Mouse (Mus musculus): Measurements from ENCODE around the gene Exoc6b.

Gene Exoc6b

GRCm38 (mm10) chr6:84726876-84727275 is 342.4 kb downstream of the Exoc6b start:
- DNase-seq (ENCODE audit: low spot score) = no peak

DNA sequence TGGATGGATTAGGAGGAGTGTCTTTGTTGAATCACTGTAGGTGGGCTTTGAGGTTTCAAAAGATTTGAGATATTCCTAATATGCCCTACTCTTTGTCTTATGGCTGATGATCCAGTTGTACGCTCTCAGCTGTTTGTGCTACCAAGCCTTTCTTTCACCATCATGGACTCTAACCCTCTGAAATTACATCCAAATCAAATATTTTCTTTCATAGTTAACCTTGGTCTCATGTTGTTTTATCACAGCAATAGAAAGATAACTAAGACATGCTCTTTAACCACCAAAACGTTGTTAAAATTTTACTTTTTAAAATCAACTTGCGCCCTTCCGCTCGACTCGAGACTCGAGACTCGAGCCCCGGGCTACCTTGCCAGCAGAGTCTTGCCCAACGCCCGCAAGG is 356.1 kb downstream of the Exoc6b start:
- no peak for DNase-seq (ENCODE audit: low spot score)

- DNase-seq (ENCODE audit: low spot score) = no peak
Observed at GRCm38 (mm10) chr6:84710831-84711230, 358.5 kb downstream of the Exoc6b start.

- DNase-seq (ENCODE audit: low spot score) = no peak
Observed at GRCm38 (mm10) chr6:84708631-84709030, 360.7 kb downstream of the Exoc6b start.

DNA sequence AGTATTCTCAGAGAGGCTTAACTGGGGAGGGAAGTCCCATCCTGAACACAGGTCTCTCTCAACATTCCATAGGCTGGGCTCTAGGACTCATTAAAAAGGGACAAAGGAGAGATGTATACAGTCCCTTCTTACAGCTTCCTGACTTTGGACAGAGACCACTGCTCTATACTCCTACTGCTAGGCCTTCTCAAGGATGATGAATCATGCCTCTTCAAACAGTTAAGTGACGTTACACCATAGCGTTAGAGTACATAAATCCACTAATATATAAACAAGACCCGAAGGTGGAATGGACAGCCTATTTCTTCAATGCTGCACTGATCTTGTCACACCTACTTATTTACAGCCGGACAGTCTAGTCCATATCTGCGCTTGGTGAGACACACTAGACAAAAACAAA is 369.7 kb downstream of the Exoc6b start:
- no peak for DNase-seq (ENCODE audit: low spot score)

- no peak for DNase-seq (ENCODE audit: low spot score)
Observed at GRCm38 (mm10) chr6:84698288-84698673, 371.0 kb downstream of the Exoc6b start.

DNA sequence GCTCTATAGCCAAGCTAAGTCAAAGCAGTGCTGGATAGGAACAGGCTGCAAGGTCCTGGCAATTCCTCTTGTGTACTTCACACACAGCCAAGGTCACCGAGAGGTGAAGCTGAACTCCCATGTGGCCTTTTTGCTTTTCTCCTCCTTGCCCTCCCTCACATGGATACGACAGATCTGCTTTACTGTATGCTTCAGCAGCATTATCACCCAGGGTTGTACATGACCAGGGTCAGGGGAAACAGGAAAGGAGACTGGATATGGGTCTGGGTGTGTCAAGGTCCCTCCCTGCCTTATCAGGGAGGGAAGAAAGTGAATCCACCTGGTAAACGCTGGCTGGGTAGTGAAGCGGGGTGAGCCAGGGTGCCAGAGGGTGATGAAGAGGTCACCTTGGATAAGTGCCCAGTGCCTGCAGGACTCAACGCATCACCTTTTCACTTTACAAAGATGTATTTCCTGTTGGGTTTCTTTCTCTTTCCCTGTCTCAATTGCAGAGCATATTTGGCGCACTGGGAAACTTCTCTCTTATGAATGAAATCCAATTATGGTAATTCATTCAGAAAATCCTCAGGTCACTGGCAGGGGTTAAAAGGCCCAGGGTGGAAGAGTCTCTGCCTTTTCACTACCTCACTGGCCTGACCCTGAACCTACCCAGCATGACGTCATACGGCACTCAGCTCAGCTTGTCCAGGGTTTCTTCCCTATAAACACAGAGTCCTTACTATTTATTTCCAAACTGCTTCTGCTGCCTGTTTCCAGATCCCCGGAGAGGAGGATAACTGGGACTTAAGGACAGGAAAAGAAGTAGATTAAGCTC is 371.6 kb downstream of the Exoc6b start:
- DNase-seq (ENCODE audit: low spot score) = peak; percentile 66

DNA sequence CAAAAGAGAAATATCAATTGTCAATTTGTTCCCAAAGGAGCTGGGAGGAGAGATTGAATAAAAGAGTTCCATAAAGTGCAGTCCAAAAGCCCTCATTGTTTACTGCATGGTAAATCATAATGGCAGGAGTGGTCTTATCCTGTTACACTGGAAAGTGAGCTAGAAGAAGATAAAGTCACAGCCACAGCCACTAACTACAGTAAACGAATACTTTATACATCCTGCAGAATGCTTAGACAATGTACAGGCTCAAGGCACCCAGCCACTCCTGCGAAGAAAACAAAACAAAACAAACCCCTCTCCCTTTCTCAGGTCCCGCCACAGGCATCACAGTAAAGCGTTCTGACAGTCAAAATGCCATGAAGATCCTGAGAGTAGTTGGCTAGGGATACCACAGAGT is 375.5 kb downstream of the Exoc6b start:
- DNase-seq (ENCODE audit: low spot score) = peak; percentile 8

DNA sequence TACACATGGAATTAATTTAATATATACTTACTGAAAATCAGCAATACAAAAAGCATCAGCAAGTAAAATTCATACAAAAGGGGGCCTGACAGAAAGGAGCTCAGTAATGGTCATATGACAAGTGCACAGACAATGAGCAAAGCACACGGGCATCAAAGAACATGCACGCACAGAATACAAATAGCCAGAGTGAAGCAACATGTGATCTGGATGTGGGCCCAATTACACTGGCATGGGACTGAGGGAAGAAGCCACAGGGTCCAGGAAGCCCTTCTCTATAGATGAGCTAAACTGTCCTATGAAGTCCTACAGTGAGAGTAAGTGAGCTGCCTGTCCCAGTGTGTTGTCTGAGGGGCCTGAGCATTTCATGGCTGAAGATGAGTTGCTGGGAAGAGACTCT is 376.1 kb downstream of the Exoc6b start:
- no peak for DNase-seq (ENCODE audit: low spot score)

DNA sequence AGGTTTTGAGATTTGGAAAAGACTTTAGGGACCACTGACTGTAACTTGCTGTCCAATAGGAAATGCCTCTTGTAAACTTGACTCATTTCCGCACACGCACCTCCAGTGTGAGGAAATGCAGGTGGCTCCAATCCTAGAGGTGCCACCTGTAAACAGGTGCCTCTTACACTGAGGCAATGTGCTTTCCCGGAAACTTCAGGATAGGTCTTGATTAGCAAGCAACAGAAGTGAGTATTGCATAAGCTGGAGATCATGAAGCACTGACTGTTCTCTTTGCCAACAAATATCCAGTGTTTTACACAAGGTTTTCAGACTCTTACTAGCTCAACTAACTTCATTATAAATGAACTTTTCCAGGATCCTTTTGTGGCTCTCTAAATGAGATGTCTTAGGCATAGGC is 377.4 kb downstream of the Exoc6b start:
- no peak for DNase-seq (ENCODE audit: low spot score)

DNA sequence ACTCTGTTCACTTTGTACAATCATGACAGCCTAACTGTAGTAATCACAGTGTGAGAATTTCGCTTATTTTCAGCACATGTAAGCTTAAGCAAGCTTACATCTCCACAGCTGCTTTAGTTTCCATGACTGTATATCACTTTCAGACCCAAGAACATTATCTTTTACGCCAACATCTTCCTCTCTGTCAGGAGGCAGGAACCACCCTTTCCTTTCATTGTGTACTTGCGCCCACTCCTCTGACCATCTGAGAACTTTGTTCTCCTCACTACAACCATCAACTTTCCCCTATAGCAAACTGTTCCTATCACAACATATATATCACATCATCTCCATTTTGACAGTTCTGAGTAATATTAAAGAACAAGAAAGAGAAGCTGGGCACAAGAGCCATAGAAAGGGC is 391.5 kb downstream of the Exoc6b start:
- DNase-seq (ENCODE audit: low spot score) = no peak

DNA sequence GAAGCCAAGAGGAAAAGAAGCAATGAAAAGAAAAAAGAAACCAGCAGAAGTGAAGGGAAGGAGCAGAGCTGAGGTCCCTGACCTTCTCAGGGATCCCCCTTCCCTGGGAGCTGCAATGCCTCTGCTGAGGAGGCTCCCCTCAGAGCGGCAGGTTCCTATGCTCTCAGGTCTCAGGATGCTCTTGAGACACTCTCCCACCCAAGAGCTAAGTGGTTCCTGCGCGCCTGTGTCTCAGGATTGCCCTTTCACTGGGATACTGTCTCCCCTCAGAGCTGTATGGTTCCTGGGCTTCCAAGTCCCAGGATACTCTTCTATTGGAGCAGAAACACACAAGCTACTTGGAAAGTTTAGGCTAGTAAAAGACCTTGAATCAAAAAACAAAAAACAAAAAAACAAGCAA is 394.4 kb downstream of the Exoc6b start:
- DNase-seq (ENCODE audit: low spot score) = no peak

DNA sequence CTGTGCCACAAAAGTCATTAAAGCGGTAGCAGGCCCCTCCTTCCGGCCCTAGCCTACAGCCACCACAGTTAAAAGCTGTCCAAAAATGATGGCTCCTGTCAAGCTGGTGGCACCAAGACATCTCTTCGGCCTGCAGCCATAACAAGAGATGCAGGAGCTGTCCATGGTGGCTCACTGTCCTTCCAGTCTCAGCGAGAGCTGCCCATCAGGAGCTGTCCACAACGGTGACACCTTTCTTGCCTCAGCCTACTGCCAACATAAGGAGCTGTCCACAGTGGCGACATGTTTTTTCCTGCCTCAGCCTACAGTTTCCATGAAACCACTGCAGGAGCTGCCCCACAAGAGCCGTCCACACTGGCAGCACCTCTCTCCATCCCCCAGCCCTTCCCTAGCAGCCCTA is 395.2 kb downstream of the Exoc6b start:
- peak; percentile 18 for DNase-seq (ENCODE audit: low spot score)

DNA sequence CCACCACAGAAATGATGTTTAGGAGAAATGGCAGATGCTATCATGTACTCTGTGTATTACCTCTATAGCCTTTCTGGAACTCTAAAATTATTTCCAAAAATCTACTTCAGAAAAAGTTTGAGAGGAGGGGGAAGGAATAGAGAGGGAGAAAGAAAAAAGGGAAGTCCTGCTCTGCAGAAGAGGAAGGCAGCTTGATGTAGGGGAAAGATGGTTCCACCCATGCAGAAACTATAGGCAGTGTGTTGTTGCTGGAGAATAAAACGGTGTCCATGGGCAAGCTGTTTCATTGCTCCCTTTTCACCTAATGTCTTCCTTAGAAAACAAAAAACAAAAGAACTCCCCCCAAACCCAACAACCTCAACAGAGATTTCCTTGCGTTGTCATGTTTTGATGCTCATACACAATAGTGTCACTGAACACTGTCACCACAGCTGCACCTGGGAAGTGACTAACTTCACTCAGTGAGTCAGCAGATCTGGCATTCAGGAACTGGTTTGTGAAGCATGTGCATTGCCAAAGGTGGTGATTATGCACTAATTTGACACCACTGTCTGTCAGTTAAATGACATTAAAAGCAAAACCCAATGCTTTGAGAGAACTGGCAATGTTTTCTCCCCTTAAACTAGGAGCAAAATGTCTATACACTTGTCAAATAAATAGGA is 407.7 kb downstream of the Exoc6b start:
- DNase-seq (ENCODE audit: low spot score) = no peak

- DNase-seq (ENCODE audit: low spot score) = no peak
Observed at GRCm38 (mm10) chr6:84660982-84661381, 408.3 kb downstream of the Exoc6b start.

- no peak for DNase-seq (ENCODE audit: low spot score)
Observed at GRCm38 (mm10) chr6:84657091-84657490, 412.2 kb downstream of the Exoc6b start.

GRCm38 (mm10) chr6:84656680-84657079 is 412.6 kb downstream of the Exoc6b start:
- DNase-seq (ENCODE audit: low spot score) = no peak

DNA sequence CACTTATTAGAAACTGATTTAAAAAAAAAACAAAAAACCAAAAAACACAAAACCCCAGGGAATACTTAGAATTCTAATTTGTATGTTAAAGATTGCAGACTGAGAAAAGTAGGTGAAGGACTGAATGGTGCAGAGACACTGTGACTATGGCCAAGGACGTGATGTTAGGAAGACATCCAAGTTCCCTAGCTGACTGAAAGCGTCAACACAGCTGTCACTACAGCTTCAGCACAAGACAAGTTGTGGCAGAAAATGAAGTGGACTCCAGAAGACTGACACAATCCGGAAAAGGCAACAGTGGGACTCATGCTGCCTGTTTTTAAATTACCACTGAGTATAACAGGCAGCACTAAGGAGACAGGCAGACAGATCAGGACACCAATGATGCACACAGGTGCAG is 417.4 kb downstream of the Exoc6b start:
- DNase-seq (ENCODE audit: low spot score) = no peak

GRCm38 (mm10) chr6:84647197-84647596 is 422.1 kb downstream of the Exoc6b start:
- DNase-seq (ENCODE audit: low spot score) = no peak

GRCm38 (mm10) chr6:84646696-84647095 is 422.6 kb downstream of the Exoc6b start:
- DNase-seq (ENCODE audit: low spot score) = no peak

DNA sequence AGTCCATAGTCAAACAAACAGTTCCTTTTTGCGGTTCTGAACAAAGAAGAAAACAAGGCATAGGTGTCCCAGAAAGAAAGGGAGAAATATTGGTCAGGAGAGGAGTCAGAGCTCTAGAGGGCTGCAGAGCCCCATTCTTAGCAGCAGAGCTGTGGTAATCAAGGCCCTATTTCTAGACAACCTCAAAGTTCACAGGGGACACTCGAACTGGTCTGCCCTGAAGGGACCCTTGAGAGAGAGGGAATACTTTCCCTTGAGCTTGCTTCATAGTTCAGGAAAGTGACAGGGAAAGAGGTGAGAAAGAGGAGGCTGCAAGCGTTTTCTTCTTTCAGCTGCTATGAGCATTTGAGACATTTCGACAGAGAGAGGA is 428.3 kb downstream of the Exoc6b start:
- no peak for DNase-seq (ENCODE audit: low spot score)

- peak; percentile 25 for DNase-seq (ENCODE audit: low spot score)
Observed at GRCm38 (mm10) chr6:84640324-84641061, 428.8 kb downstream of the Exoc6b start.

DNA sequence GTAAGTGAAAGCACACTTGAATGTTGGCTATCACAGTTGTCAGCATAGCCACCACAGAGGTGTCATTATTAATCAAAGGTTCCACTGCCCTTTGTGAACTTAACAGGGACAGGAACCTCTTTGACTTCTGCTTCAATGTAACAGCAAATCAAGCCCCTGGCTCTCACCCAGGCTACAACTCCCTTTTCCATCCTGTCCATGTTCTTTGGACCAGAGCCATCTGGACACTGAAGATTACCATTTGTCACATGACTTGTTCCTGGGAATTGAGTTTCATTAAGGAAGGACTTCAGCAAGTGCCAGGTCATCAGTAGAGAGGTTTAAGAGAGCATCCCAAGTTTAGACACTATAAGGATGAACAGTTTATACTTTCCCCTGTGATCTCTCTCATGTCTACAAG is 431.1 kb downstream of the Exoc6b start:
- DNase-seq (ENCODE audit: low spot score) = peak; percentile 62

All from testis, postnatal 14 days (tissue).